ENCODE assay signal across 36 mouse cellular contexts in the genomic region with DNA sequence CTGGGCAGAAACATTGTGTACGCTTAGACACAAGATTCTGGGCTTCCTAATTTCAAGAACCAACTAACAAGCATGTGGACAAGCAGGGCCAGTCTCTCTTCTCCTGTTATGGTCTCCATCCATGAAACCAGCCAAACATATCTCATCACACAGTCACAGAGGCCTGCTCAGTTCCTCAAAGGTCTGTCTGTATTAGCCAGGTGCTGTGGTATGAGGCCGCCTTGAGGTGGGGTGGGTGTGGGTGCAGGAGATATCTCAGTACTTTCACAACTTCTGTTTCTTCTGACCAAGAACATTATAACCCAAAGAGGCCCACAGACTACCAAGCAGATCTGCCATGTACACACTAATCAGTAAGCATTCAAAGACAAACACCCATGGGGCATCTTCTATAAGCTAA. TPM values are rescaled to one million over a fixed set of nuclear protein-coding genes. Genes with fewer than 3 reads are reported as not detected.
A peak's percentile ranks its signal among the peaks of the same experiment; 100 is the strongest.
DNase-seq lines count a peak whose midpoint lies in the region; ATAC-seq lines count a peak whose summit lies in the region.
"Had no signal": no experiment of that assay in that cellular context is flagged by ENCODE, and none has a peak within 500 bp of the region (broad histone marks: within the 10 kb centered on the region; RNA-seq: fewer than 3 reads in every experiment).

No protein-coding gene starts in this region.

- no peak for DNase-seq in heart, embryonic 10.5 days (ENCODE audit: low spot score)
- DNase-seq in heart, adult 8-10 months (ENCODE audit: low spot score), result no peak
- DNase-seq in adrenal gland, postnatal 36 days, result no peak
- no peak for DNase-seq in layer of hippocampus, postnatal 25 days (ENCODE audit: extremely low spot score in 1 of 2, low spot score in 1 of 2)
- no peak for DNase-seq in layer of hippocampus, postnatal 14 days (ENCODE audit: low spot score in 2 of 2)
- DNase-seq: adrenal gland, adult 2 months; cerebellum, adult 11-12 months; cerebellum, adult 8-10 months; cerebellum, postnatal 10 days; cerebellum, postnatal 36 days; embryo, embryonic 11 days; gastrocnemius, postnatal 25 days; heart, adult 2 months; heart, postnatal 10 days; heart, postnatal 4 days had no signal

- no peak overlapping the region for H3K9ac ChIP-seq in liver, embryonic 12.5 days
- no peak overlapping the region for H3K9ac ChIP-seq in liver, embryonic 15.5 days
- H3K9ac ChIP-seq: embryonic facial prominence, embryonic 13.5 days; forebrain, embryonic 13.5 days; heart, embryonic 12.5 days; heart, embryonic 15.5 days; hindbrain, embryonic 14.5 days had no signal

- no peaks in the 10 kb centered on the region for H3K9me3 ChIP-seq in heart, embryonic 10.5 days
- H3K9me3 ChIP-seq in liver, embryonic 12.5 days (replicated peaks), result no peaks in the 10 kb centered on the region
- no peaks in the 10 kb centered on the region for H3K9me3 ChIP-seq in liver, embryonic 15.5 days (replicated peaks)
- H3K9me3 ChIP-seq: embryonic facial prominence, embryonic 10.5 days; embryonic facial prominence, embryonic 13.5 days; forebrain, embryonic 13.5 days; heart, embryonic 12.5 days; heart, embryonic 15.5 days had no signal

- no peaks in the 10 kb centered on the region for H3K36me3 ChIP-seq in heart, embryonic 10.5 days
- H3K36me3 ChIP-seq in liver, embryonic 12.5 days, result no peaks in the 10 kb centered on the region
- H3K36me3 ChIP-seq in liver, embryonic 15.5 days (replicated peaks), result no peaks in the 10 kb centered on the region
- H3K36me3 ChIP-seq: embryonic facial prominence, embryonic 10.5 days; embryonic facial prominence, embryonic 13.5 days; heart, embryonic 12.5 days; heart, embryonic 15.5 days had no signal

- H3K27ac ChIP-seq in heart, embryonic 10.5 days, result 0 out of 2 replicates have a peak overlapping the region, but pooled peaks have one; percentile 13
- H3K27ac ChIP-seq in liver, embryonic 12.5 days, result peak overlapping the region; percentile 28; the same call in 1 of the 2 replicates
- peak overlapping the region; percentile 38; the same call in 1 of the 2 replicates for H3K27ac ChIP-seq in liver, embryonic 15.5 days (replicated peaks)
- H3K27ac ChIP-seq: embryonic facial prominence, embryonic 10.5 days; embryonic facial prominence, embryonic 13.5 days; forebrain, embryonic 13.5 days; heart, adult 2 months; heart, embryonic 15.5 days; hindbrain, embryonic 14.5 days; hindbrain, postnatal 0 days had no signal

- WGBS in heart, embryonic 10.5 days, result 91% methylated on average over 2 of the region's 2 CpGs
- WGBS in liver, embryonic 12.5 days (ENCODE audit: insufficient replicate concordance), result 68% methylated on average over 2 of the region's 2 CpGs
- WGBS in liver, embryonic 15.5 days (ENCODE audit: insufficient replicate concordance), result 44% methylated on average over 2 of the region's 2 CpGs

- ATAC-seq in liver, embryonic 12.5 days, result peak; percentile 86
- ATAC-seq in liver, embryonic 15.5 days (ENCODE audit: insufficient read depth), result peak; percentile 76
- ATAC-seq: CD4-positive, CD25-positive, alpha-beta regulatory T cell, adult 4 months; forebrain, embryonic 13.5 days; forebrain, embryonic 16.5 days; inflammation-experienced regulatory T-cells, adult 6 months had no signal

- 0 out of 2 replicates have a peak, but pooled peaks cover 4% of the 10 kb centered on the region for H3K4me1 ChIP-seq in heart, embryonic 10.5 days
- peaks cover 26% of the 10 kb centered on the region for H3K4me1 ChIP-seq in liver, embryonic 12.5 days
- H3K4me1 ChIP-seq in liver, embryonic 15.5 days (replicated peaks), result peaks cover 32% of the 10 kb centered on the region
- H3K4me1 ChIP-seq: embryonic facial prominence, embryonic 10.5 days; embryonic facial prominence, embryonic 13.5 days; forebrain, embryonic 13.5 days; heart, embryonic 12.5 days; heart, embryonic 15.5 days had no signal

- H3K4me2 ChIP-seq in liver, embryonic 12.5 days, result no peak overlapping the region
- no peak overlapping the region for H3K4me2 ChIP-seq in liver, embryonic 15.5 days
- H3K4me2 ChIP-seq: embryonic facial prominence, embryonic 13.5 days; forebrain, embryonic 13.5 days; heart, embryonic 12.5 days; heart, embryonic 15.5 days; hindbrain, embryonic 14.5 days had no signal

- no peak overlapping the region for H3K4me3 ChIP-seq in heart, embryonic 10.5 days
- H3K4me3 ChIP-seq in liver, embryonic 12.5 days, result no peak overlapping the region
- no peak overlapping the region for H3K4me3 ChIP-seq in liver, embryonic 15.5 days (replicated peaks)
- H3K4me3 ChIP-seq: embryonic facial prominence, embryonic 10.5 days; embryonic facial prominence, embryonic 13.5 days; erythroblast, embryonic 14.5 days; forebrain, embryonic 13.5 days; heart, adult 2 months; heart, embryonic 12.5 days; heart, embryonic 15.5 days had no signal

- H3K27me3 ChIP-seq in heart, embryonic 10.5 days (ENCODE audit: insufficient read depth, poor library complexity, severe bottlenecking), result no peaks in the 10 kb centered on the region
- H3K27me3 ChIP-seq in liver, embryonic 12.5 days (replicated peaks), result no peaks in the 10 kb centered on the region
- no peaks in the 10 kb centered on the region for H3K27me3 ChIP-seq in liver, embryonic 15.5 days
- H3K27me3 ChIP-seq: embryonic facial prominence, embryonic 13.5 days; forebrain, embryonic 13.5 days; heart, embryonic 12.5 days; heart, embryonic 15.5 days had no signal

RNA-seq across cellular contexts. Expression of a gene that starts 8.8 kb away (rescaled TPM):
- polyA plus RNA-seq in heart, embryonic 10.5 days (2016; fragmentation: Nextera tagmentation; extraction: Ambion mirVana), result not detected in 2 replicates
- not detected for total RNA-seq in heart, adult 8-10 months (2022)
- not detected in 2 replicates for polyA plus RNA-seq in liver, embryonic 12.5 days (2016; fragmentation: Nextera tagmentation; extraction: Ambion mirVana)
- polyA plus RNA-seq in liver, embryonic 15.5 days (2015; fragmentation: Nextera tagmentation; extraction: Ambion mirVana), result not detected in 2 replicates
- total RNA-seq in adrenal gland, postnatal 36 days (2021), result not detected
- not detected for total RNA-seq in layer of hippocampus, postnatal 25 days (2021)
- total RNA-seq in layer of hippocampus, postnatal 14 days (2021), result not detected
- total RNA-seq: adrenal gland, adult 2 months; adrenal gland, postnatal 14 days; gastrocnemius, adult 8-10 months; gastrocnemius, postnatal 25 days; heart, adult 2 months; heart, postnatal 10 days; heart, postnatal 4 days; hindbrain, postnatal 0 days; MEL had no signal
- polyA plus RNA-seq: adrenal gland, adult 2 months; brain, embryonic 14.5 days; C2C12; CD4-positive, CD25-positive, alpha-beta regulatory T cell, adult 4 months; cortical plate, adult 2 months; embryonic facial prominence, embryonic 10.5 days; embryonic facial prominence, embryonic 13.5 days; erythroblast, embryonic 14.5 days; forebrain, embryonic 13.5 days; forebrain, embryonic 16.5 days; gonadal fat pad, adult 2 months; heart, adult 2 months; heart, embryonic 12.5 days; heart, embryonic 15.5 days; hindbrain, embryonic 11.5 days; hindbrain, embryonic 14.5 days; hindbrain, postnatal 0 days had no signal

RNA-seq across cellular contexts. Expression of a gene that starts 17.5 kb away (rescaled TPM):
- 16.6 and 20.7 TPM in 2 replicates for polyA plus RNA-seq in heart, embryonic 10.5 days (2016; fragmentation: Nextera tagmentation; extraction: Ambion mirVana)
- total RNA-seq in heart, adult 8-10 months (2022), result 10 to 100 TPM in 3 of 4 experiments, 1 to 10 TPM in 1; 9.6 to 17.8 (median 12.1) TPM
- polyA plus RNA-seq in liver, embryonic 12.5 days (2016; fragmentation: Nextera tagmentation; extraction: Ambion mirVana), result 8.9 and 9.8 TPM in 2 replicates
- polyA plus RNA-seq in liver, embryonic 15.5 days (2015; fragmentation: Nextera tagmentation; extraction: Ambion mirVana), result 5.6 and 6.7 TPM in 2 replicates
- total RNA-seq in adrenal gland, postnatal 36 days (2021), result 10 to 100 TPM; 13.0 to 20.0 TPM
- total RNA-seq in layer of hippocampus, postnatal 25 days (2021), result 10 to 100 TPM; 24.0 to 44.7 TPM
- total RNA-seq in layer of hippocampus, postnatal 14 days (2021), result 10 to 100 TPM; 30.0 to 42.1 TPM

RNA-seq across cellular contexts. Expression of a gene that starts 17.5 kb away (rescaled TPM):
- 20.6 and 21.8 TPM in 2 replicates for polyA plus RNA-seq in heart, embryonic 10.5 days (2016; fragmentation: Nextera tagmentation; extraction: Ambion mirVana)
- total RNA-seq in heart, adult 8-10 months (2022), result under 1 TPM; 0.19 to 0.79 (median 0.34) TPM
- polyA plus RNA-seq in liver, embryonic 12.5 days (2016; fragmentation: Nextera tagmentation; extraction: Ambion mirVana), result 22.0 and 24.2 TPM in 2 replicates
- 14.3 and 14.6 TPM in 2 replicates for polyA plus RNA-seq in liver, embryonic 15.5 days (2015; fragmentation: Nextera tagmentation; extraction: Ambion mirVana)
- total RNA-seq in adrenal gland, postnatal 36 days (2021), result 1 to 10 TPM in 1 of 2 experiments, under 1 TPM in 1; 0.95 to 1.6 TPM
- total RNA-seq in layer of hippocampus, postnatal 25 days (2021), result under 1 TPM; 0.80 to 0.91 TPM
- 1 to 10 TPM in 1 of 2 experiments, under 1 TPM in 1; 0.60 to 1.2 TPM for total RNA-seq in layer of hippocampus, postnatal 14 days (2021)

RNA-seq across cellular contexts. Expression of a gene that starts 19.3 kb away (rescaled TPM):
- polyA plus RNA-seq in heart, embryonic 10.5 days (2016; fragmentation: Nextera tagmentation; extraction: Ambion mirVana), result 4.4 and 8.5 TPM in 2 replicates
- 1 to 10 TPM; 3.5 to 6.5 (median 4.0) TPM for total RNA-seq in heart, adult 8-10 months (2022)
- polyA plus RNA-seq in liver, embryonic 12.5 days (2016; fragmentation: Nextera tagmentation; extraction: Ambion mirVana), result 7.5 and 7.6 TPM in 2 replicates
- polyA plus RNA-seq in liver, embryonic 15.5 days (2015; fragmentation: Nextera tagmentation; extraction: Ambion mirVana), result 2.5 and 3.4 TPM in 2 replicates
- total RNA-seq in adrenal gland, postnatal 36 days (2021), result 10 to 100 TPM; 15.5 to 16.7 TPM
- total RNA-seq in layer of hippocampus, postnatal 25 days (2021), result 10 to 100 TPM; 11.8 to 18.3 TPM
- 10 to 100 TPM; 18.6 to 21.6 TPM for total RNA-seq in layer of hippocampus, postnatal 14 days (2021)

RNA-seq across cellular contexts. Expression of a gene that starts 52.4 kb away (rescaled TPM):
- polyA plus RNA-seq in heart, embryonic 10.5 days (2016; fragmentation: Nextera tagmentation; extraction: Ambion mirVana), result 4.8 and 7.9 TPM in 2 replicates
- total RNA-seq in heart, adult 8-10 months (2022), result under 1 TPM in 3 of 4 experiments, not detected in 1; 0.49 to 0.75 (median 0.69) TPM
- polyA plus RNA-seq in liver, embryonic 12.5 days (2016; fragmentation: Nextera tagmentation; extraction: Ambion mirVana), result 2.6 and 3.7 TPM in 2 replicates
- polyA plus RNA-seq in liver, embryonic 15.5 days (2015; fragmentation: Nextera tagmentation; extraction: Ambion mirVana), result 1.9 and 2.0 TPM in 2 replicates
- 1 to 10 TPM; 1.4 to 9.6 TPM for total RNA-seq in adrenal gland, postnatal 36 days (2021)
- total RNA-seq in layer of hippocampus, postnatal 25 days (2021), result 1 to 10 TPM in 1 of 2 experiments, under 1 TPM in 1; 0.96 to 1.1 TPM
- not detected for total RNA-seq in layer of hippocampus, postnatal 14 days (2021)
- total RNA-seq: gastrocnemius, adult 8-10 months had no signal
- polyA plus RNA-seq: CD4-positive, CD25-positive, alpha-beta regulatory T cell, adult 4 months had no signal
